Mouse (Mus musculus): ENCODE measurements around the gene Lsamp. TPM values are rescaled to one million over a fixed set of nuclear protein-coding genes. Genes with fewer than 3 reads are reported as not detected.

The Lsamp gene
- polyA plus RNA-seq, 1 experiment from 2014 or later, result 0.75 TPM

- no peaks in the 10 kb centered on the region for H3K9me3 ChIP-seq
- H3K9ac ChIP-seq, result no peak overlapping the region
- no peak overlapping the region for H3K27ac ChIP-seq
- H3K4me1 ChIP-seq, result no peaks in the 10 kb centered on the region
- H3K4me2 ChIP-seq, result no peak overlapping the region
- WGBS, result 75% methylated on average over 6 of the region's 6 CpGs
- no peak for ATAC-seq (ENCODE audit: borderline replicate concordance, extremely low read depth, low FRiP score, low TSS enrichment)
- no peaks in the 10 kb centered on the region for H3K36me3 ChIP-seq
- no peak overlapping the region for H3K4me3 ChIP-seq
- no peaks in the 10 kb centered on the region for H3K27me3 ChIP-seq
Measured at GRCm38 (mm10) chr16:41846903-41847302, 1862.7 kb downstream of the Lsamp start.

- no peak overlapping the region for H3K27ac ChIP-seq
- no peaks in the 10 kb centered on the region for H3K4me1 ChIP-seq
- ATAC-seq (ENCODE audit: borderline replicate concordance, extremely low read depth, low FRiP score, low TSS enrichment), result no peak
- H3K27me3 ChIP-seq, result no peaks in the 10 kb centered on the region
- WGBS, result 81% methylated on average over 6 of the region's 6 CpGs
- H3K9ac ChIP-seq, result no peak overlapping the region
- no peak overlapping the region for H3K4me3 ChIP-seq
- H3K4me2 ChIP-seq, result no peak overlapping the region
- no peaks in the 10 kb centered on the region for H3K36me3 ChIP-seq
- H3K9me3 ChIP-seq, result no peaks in the 10 kb centered on the region
Measured at GRCm38 (mm10) chr16:41871917-41872593, 1887.9 kb downstream of the Lsamp start.

DNA sequence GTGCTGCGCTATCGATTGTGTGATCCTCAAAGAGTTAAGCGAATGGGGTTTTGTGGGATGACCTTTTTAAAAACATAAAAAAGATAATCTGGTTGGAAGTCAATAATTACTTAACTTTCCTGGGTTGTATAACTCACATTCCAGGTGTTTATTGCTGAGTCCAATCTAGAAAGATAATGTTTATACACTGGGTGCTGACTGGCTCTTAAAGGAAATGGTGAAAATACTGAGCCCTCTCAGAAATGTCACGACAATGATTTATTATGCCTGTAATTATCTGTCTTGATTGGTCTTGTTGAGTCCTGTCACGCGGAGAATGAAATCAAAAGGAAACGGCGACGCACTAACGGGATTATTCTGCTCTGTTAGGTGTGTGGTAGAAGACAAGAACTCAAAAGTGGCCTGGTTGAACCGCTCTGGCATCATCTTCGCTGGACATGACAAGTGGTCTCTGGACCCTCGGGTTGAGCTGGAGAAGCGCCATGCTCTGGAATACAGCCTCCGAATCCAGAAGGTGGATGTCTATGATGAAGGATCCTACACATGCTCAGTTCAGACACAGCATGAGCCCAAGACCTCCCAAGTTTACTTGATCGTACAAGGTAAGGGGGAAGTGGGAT lies 1904.5 kb downstream of the Lsamp start:
- no peaks in the 10 kb centered on the region for H3K36me3 ChIP-seq
- 73% methylated on average over 16 of the region's 16 CpGs for WGBS
- H3K27ac ChIP-seq, result no peak overlapping the region
- ATAC-seq (ENCODE audit: borderline replicate concordance, extremely low read depth, low FRiP score, low TSS enrichment), result no peak
- no peak overlapping the region for H3K4me2 ChIP-seq
- no peak overlapping the region for H3K4me3 ChIP-seq
- H3K27me3 ChIP-seq, result no peaks in the 10 kb centered on the region
- no peaks in the 10 kb centered on the region for H3K4me1 ChIP-seq
- no peak overlapping the region for H3K9ac ChIP-seq
- no peaks in the 10 kb centered on the region for H3K9me3 ChIP-seq

DNA sequence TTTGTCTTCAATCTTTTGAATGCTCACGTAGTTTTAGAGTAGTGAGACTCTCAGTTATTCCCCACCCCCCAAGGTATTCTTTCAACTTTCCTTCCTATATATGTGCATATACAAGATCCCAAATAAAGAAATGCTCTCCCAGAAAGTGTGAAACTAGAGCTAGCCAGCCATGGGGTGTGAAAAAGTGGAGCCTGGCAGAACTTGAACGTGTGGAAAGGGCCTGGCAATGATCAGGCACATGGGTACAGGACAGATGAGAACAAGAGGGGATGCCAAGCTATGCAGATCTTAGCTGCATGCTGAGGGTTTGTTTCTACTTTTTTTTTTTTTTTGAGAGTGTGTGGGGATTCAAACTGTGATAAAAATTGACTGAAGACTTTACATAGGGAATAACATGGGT lies 1916.6 kb downstream of the Lsamp start:
- Histone ChIP-seq H3K9me3 (no peaks in the 10 kb centered on the region), H3K4me1 (no peaks in the 10 kb centered on the region), H3K27me3 (no peaks in the 10 kb centered on the region), H3K9ac (no peak overlapping the region), H3K36me3 (no peaks in the 10 kb centered on the region), H3K4me2 (no peak overlapping the region), H3K27ac (no peak overlapping the region), H3K4me3 (no peak overlapping the region)
- WGBS, result 51% methylated on average over 2 of the region's 2 CpGs
- ATAC-seq (ENCODE audit: borderline replicate concordance, extremely low read depth, low FRiP score, low TSS enrichment), result no peak

DNA sequence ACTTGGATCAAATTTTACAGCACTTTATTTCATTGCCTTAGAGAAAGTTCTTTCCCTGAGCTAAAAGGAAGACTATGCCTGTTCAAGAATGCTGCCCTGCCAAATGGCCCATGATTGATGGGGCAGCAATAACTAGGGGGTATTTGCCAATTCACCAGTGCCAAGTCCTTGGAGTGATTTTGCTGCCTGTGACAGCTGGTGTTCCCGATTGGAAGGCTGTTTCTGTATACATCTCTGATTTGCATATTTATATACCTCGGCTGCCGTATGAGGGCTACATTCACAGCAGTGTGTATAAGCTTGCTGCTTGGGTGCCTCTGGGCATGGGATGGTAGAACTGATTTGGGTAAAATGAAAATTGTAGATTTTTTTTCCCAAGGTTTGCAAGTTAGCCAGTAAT lies 1919.5 kb downstream of the Lsamp start:
- ATAC-seq (ENCODE audit: borderline replicate concordance, extremely low read depth, low FRiP score, low TSS enrichment), result no peak
- H3K4me1 ChIP-seq, result no peaks in the 10 kb centered on the region
- H3K9ac ChIP-seq, result no peak overlapping the region
- no peak overlapping the region for H3K4me3 ChIP-seq
- WGBS, result 43% methylated on average over 3 of the region's 3 CpGs
- no peaks in the 10 kb centered on the region for H3K36me3 ChIP-seq
- H3K9me3 ChIP-seq, result no peaks in the 10 kb centered on the region
- no peaks in the 10 kb centered on the region for H3K27me3 ChIP-seq
- H3K27ac ChIP-seq, result no peak overlapping the region
- H3K4me2 ChIP-seq, result no peak overlapping the region

DNA sequence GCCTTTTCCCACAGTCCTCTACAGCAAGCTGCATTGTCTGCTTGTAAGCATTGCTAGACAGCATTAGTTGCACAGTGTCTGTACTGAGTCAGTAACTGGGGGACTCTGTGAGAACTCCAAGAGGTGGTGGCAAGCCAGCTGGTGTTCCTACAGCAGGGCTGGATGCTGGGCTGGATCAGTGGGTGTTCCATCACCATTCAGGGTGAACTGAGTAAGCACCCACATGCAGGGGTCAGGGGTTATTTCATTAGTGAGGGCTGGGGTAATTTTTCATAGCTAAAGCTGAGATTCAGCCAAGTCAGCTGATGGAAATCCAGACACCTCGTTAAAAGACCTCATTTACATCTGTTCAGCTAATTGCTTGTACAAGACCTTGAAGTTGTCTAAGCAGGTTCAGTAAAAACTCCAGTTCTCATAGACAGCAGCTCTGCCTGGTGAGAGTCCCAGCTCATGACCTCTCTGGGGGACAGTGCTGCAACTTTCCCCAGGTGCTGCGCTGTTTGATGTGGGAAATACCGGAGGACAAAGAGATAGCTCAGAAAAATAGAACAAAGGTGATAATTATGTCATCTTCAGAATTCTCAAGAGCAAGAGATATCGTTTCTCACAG lies 1928.5 kb downstream of the Lsamp start:
- H3K9ac ChIP-seq, result no peak overlapping the region
- no peaks in the 10 kb centered on the region for H3K4me1 ChIP-seq
- H3K27me3 ChIP-seq, result no peaks in the 10 kb centered on the region
- H3K27ac ChIP-seq, result no peak overlapping the region
- no peaks in the 10 kb centered on the region for H3K9me3 ChIP-seq
- 51% methylated on average over 4 of the region's 4 CpGs for WGBS
- no peak overlapping the region for H3K4me2 ChIP-seq
- no peaks in the 10 kb centered on the region for H3K36me3 ChIP-seq
- ATAC-seq (ENCODE audit: borderline replicate concordance, extremely low read depth, low FRiP score, low TSS enrichment), result no peak
- H3K4me3 ChIP-seq, result no peak overlapping the region

- Histone ChIP-seq H3K27me3 (no peaks in the 10 kb centered on the region), H3K4me2 (no peak overlapping the region), H3K36me3 (no peaks in the 10 kb centered on the region), H3K9me3 (no peaks in the 10 kb centered on the region), H3K27ac (no peak overlapping the region), H3K9ac (no peak overlapping the region), H3K4me1 (no peaks in the 10 kb centered on the region), H3K4me3 (no peak overlapping the region)
- ATAC-seq (ENCODE audit: borderline replicate concordance, extremely low read depth, low FRiP score, low TSS enrichment), result no peak
- WGBS, result 79% methylated on average over 4 of the region's 4 CpGs
Measured at GRCm38 (mm10) chr16:41913346-41913745, 1929.2 kb downstream of the Lsamp start.

GRCm38 (mm10) chr16:41916342-41916741 lies 1932.2 kb downstream of the Lsamp start:
- no peaks in the 10 kb centered on the region for H3K36me3 ChIP-seq
- no peak overlapping the region for H3K27ac ChIP-seq
- H3K27me3 ChIP-seq, result no peaks in the 10 kb centered on the region
- H3K4me1 ChIP-seq, result no peaks in the 10 kb centered on the region
- WGBS, result 89% methylated on average over 3 of the region's 3 CpGs
- no peaks in the 10 kb centered on the region for H3K9me3 ChIP-seq
- no peak overlapping the region for H3K9ac ChIP-seq
- H3K4me3 ChIP-seq, result no peak overlapping the region
- ATAC-seq (ENCODE audit: borderline replicate concordance, extremely low read depth, low FRiP score, low TSS enrichment), result no peak
- H3K4me2 ChIP-seq, result no peak overlapping the region

DNA sequence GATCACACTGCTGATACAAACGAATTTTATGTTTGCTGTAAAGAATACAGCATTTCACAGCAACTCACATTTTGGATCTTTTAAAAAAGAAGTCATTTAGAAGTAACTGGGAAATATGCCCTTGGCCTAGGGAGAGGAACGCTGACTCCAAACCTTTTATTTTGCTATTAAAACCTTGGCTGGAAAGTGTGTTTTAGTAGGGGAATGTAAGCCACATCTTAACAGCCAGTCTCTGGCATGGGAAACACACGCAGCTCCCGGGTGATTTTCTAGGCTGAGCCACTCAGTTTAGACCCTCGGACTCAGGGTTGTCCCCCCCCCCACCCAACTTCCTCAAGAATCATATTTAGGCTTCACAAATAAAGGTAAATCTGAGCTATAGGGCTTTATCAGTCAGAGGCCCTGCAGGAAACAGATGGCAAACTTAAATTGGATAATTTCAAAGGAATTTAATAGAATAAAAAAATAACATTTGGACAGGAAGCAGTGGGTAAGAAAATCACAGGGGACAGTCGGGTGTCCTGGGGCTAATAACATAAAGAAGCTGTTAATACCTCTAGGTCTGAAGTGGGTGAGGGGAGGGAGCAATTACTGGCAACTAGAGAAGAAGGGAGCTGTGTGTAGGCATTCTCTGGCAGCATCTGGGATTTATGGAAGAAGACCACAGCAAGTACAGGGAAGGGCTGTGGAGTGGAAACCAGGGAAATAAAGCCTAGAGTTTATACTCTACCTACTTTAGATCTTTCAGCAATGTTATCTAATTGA lies 1933.1 kb downstream of the Lsamp start:
- no peaks in the 10 kb centered on the region for H3K27me3 ChIP-seq
- H3K9me3 ChIP-seq, result no peaks in the 10 kb centered on the region
- H3K4me1 ChIP-seq, result no peaks in the 10 kb centered on the region
- ATAC-seq (ENCODE audit: borderline replicate concordance, extremely low read depth, low FRiP score, low TSS enrichment), result no peak
- H3K4me2 ChIP-seq, result no peak overlapping the region
- H3K9ac ChIP-seq, result no peak overlapping the region
- H3K36me3 ChIP-seq, result no peaks in the 10 kb centered on the region
- no peak overlapping the region for H3K27ac ChIP-seq
- 52% methylated on average over 6 of the region's 6 CpGs for WGBS
- H3K4me3 ChIP-seq, result no peak overlapping the region

DNA sequence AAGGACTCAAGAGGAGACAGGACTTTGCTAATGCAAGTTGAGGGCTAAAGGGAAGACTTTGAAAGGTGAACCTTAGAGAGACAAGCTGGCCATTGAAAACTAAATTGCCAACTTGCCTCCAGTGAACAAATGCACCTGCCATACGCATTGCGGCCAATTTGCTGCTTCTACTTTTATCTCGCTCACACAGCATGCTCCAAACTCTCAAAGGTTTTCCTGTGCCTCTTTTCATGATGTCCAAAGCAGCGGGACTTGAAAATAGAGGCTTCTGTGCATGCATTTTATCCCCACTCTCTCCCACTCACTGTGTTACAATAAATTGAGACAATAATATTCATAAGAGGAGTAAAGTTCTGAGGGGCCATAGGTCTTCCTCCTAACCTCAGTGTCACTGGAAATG lies 1945.4 kb downstream of the Lsamp start:
- H3K9me3 ChIP-seq, result no peaks in the 10 kb centered on the region
- no peak overlapping the region for H3K4me3 ChIP-seq
- H3K36me3 ChIP-seq, result no peaks in the 10 kb centered on the region
- H3K27me3 ChIP-seq, result no peaks in the 10 kb centered on the region
- no peak overlapping the region for H3K27ac ChIP-seq
- H3K9ac ChIP-seq, result no peak overlapping the region
- no peaks in the 10 kb centered on the region for H3K4me1 ChIP-seq
- H3K4me2 ChIP-seq, result no peak overlapping the region
- ATAC-seq (ENCODE audit: borderline replicate concordance, extremely low read depth, low FRiP score, low TSS enrichment), result no peak
- 93% methylated on average over 4 of the region's 4 CpGs for WGBS

- Histone ChIP-seq H3K27ac (no peak overlapping the region), H3K36me3 (no peaks in the 10 kb centered on the region), H3K27me3 (no peaks in the 10 kb centered on the region), H3K4me2 (no peak overlapping the region), H3K4me3 (no peak overlapping the region), H3K9ac (no peak overlapping the region), H3K9me3 (no peaks in the 10 kb centered on the region), H3K4me1 (no peaks in the 10 kb centered on the region)
- WGBS, result 60% methylated on average over 2 of the region's 2 CpGs
- no peak for ATAC-seq (ENCODE audit: borderline replicate concordance, extremely low read depth, low FRiP score, low TSS enrichment)
Measured at GRCm38 (mm10) chr16:41935701-41936100, 1951.5 kb downstream of the Lsamp start.
